Mouse (Mus musculus) bone marrow, adult 2 months (tissue): ENCODE measurements around the gene Atg14.

Source experiments
- CTCF ChIP-seq: fragments of 200-500 bp; IDR thresholded peaks from 2 replicates; pipeline ENCODE4 v1.5.1; 2011; ENCODE audit warnings: low read length, control low read depth; ENCODE audit not compliant: control insufficient read depth, insufficient read depth
- POLR2A ChIP-seq: fragments of 200-500 bp; IDR thresholded peaks from 2 replicates; pipeline ENCODE4 v1.6.1; 2011; ENCODE audit warnings: low read depth, mild to moderate bottlenecking, control low read depth, low read length, borderline replicate concordance; ENCODE audit not compliant: control insufficient read depth

DNA sequence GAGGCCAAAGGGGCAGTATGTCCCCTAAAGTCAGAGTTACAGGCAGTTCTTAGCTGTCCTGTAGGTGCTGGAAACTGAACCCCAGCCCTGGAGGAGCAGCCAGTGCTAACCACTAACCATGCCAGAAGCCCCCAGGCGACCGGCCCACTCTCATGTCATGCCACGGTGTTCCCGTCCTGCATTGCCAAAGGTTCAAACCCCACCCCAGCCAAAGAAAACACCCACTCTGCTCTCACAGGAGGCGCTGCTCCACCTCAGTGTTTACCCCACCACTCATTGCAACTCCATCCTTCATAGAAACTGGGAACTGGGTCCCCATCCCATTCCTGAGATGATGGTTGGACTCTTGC, 36.3 kb downstream of the Atg14 start:
- TF ChIP-seq CTCF = no peak
- TF ChIP-seq POLR2A = no peak
